Mouse (Mus musculus): ENCODE measurements at regions not wholly inside any gene's neighbourhood (a gene's known extent, or its start where the extent isn't known, plus 50 kb on each side); places are given as distances from the start of the nearest gene placed in this dataset.
"Not testable (repeated sequence)": the region's sequence is repeated elsewhere in the genome, so short reads cannot be mapped to it uniquely, and the experiment has no call there.

- DNase-seq (ENCODE audit: low read depth) = peak; percentile 3
These were observed 578.3 kb upstream of the Ccdc54 start for GRCm38 (mm10) chr16:51169294-51169693.

GRCm38 (mm10) chr16:51160768-51161167 lies 569.8 kb upstream of the Ccdc54 start:
- no peak for DNase-seq (ENCODE audit: low read depth)

GRCm38 (mm10) chr16:51138575-51138974 lies 547.6 kb upstream of the Ccdc54 start:
- no peak for DNase-seq (ENCODE audit: low read depth)

GRCm38 (mm10) chr16:51119835-51120234 lies 528.9 kb upstream of the Ccdc54 start:
- no peak for DNase-seq (ENCODE audit: low read depth)

GRCm38 (mm10) chr16:51118365-51118764 lies 527.4 kb upstream of the Ccdc54 start:
- DNase-seq (ENCODE audit: low read depth) = no peak

GRCm38 (mm10) chr16:51117836-51118235 lies 526.9 kb upstream of the Ccdc54 start:
- no peak for DNase-seq (ENCODE audit: low read depth)

GRCm38 (mm10) chr16:51109864-51110263 lies 518.9 kb upstream of the Ccdc54 start:
- DNase-seq (ENCODE audit: low read depth) = no peak

GRCm38 (mm10) chr16:51107421-51107820 lies 516.5 kb upstream of the Ccdc54 start:
- DNase-seq (ENCODE audit: low read depth) = no peak

- DNase-seq (ENCODE audit: low read depth) = no peak
These were observed 495.6 kb upstream of the Ccdc54 start for GRCm38 (mm10) chr16:51086556-51086955.

- no peak for DNase-seq (ENCODE audit: low read depth)
These were observed 489.2 kb upstream of the Ccdc54 start for GRCm38 (mm10) chr16:51080146-51080545.

- DNase-seq (ENCODE audit: low read depth) = no peak
These were observed 457.7 kb upstream of the Ccdc54 start for GRCm38 (mm10) chr16:51048650-51049049.

GRCm38 (mm10) chr16:51048169-51048568 lies 457.2 kb upstream of the Ccdc54 start:
- no peak for DNase-seq (ENCODE audit: low read depth)

- no peak for DNase-seq (ENCODE audit: low read depth)
These were observed 450.4 kb upstream of the Ccdc54 start for GRCm38 (mm10) chr16:51041311-51041710.

GRCm38 (mm10) chr16:51002876-51003275 lies 411.9 kb upstream of the Ccdc54 start:
- DNase-seq (ENCODE audit: low read depth) = no peak

- DNase-seq (ENCODE audit: low read depth) = no peak
These were observed 373.4 kb upstream of the Ccdc54 start for GRCm38 (mm10) chr16:50964395-50964794.

- DNase-seq (ENCODE audit: low read depth) = no peak
These were observed 353.1 kb upstream of the Ccdc54 start for GRCm38 (mm10) chr16:50944091-50944490.

GRCm38 (mm10) chr16:50943581-50943980 lies 352.6 kb upstream of the Ccdc54 start:
- DNase-seq (ENCODE audit: low read depth) = not testable (repeated sequence)

- no peak for DNase-seq (ENCODE audit: low read depth)
These were observed 351.3 kb upstream of the Ccdc54 start for GRCm38 (mm10) chr16:50942291-50942690.

GRCm38 (mm10) chr16:50939316-50939715 lies 348.4 kb upstream of the Ccdc54 start:
- DNase-seq (ENCODE audit: low read depth) = peak; percentile 1

- DNase-seq (ENCODE audit: low read depth) = no peak
These were observed 316.8 kb upstream of the Ccdc54 start for GRCm38 (mm10) chr16:50907732-50908131.

- DNase-seq (ENCODE audit: low read depth) = no peak
These were observed 308.2 kb upstream of the Ccdc54 start for GRCm38 (mm10) chr16:50899151-50899550.

GRCm38 (mm10) chr16:50877926-50878325 lies 287.0 kb upstream of the Ccdc54 start:
- DNase-seq (ENCODE audit: low read depth) = no peak

- no peak for DNase-seq (ENCODE audit: low read depth)
These were observed 280.4 kb upstream of the Ccdc54 start for GRCm38 (mm10) chr16:50871318-50871717.

GRCm38 (mm10) chr16:50863565-50863964 lies 272.6 kb upstream of the Ccdc54 start:
- DNase-seq (ENCODE audit: low read depth) = no peak

- DNase-seq (ENCODE audit: low read depth) = no peak
These were observed 268.6 kb upstream of the Ccdc54 start for GRCm38 (mm10) chr16:50859513-50859912.

All from induced T-regulatory cell, adult 2 months (primary cell).